Mouse (Mus musculus) gastrocnemius, postnatal 14 days (tissue): Measurements from ENCODE around the gene Dexi. TPM values are rescaled to one million over a fixed set of nuclear protein-coding genes. Genes with fewer than 3 reads are reported as not detected.

Source experiments
- DNase-seq: peaks from one replicate; pipeline ENCODE4 v3.0.0; 2021; ENCODE audit warnings: mixed read lengths
- intact Hi-C: fragments of 180-260 bp; cut with DNase I; formaldehyde crosslinking; loops from one replicate; pipeline ENCODE4 v1.15.1; 2025; ENCODE audit warnings: low total_unique reads
- long read RNA-seq, 2 experiments: library from polyadenylated mRNA; stranded (forward); transcript quantifications; one replicate each; pipeline ENCODE4 v2.0.0; 2021
- total RNA-seq, 2 experiments: library from RNA; stranded (reverse); gene quantifications; 2 replicates each; pipeline ENCODE4 v1.2.3; 2021

Gene Dexi
- total RNA-seq, result 10 to 100 TPM; 25.9 to 26.0 TPM
- long read RNA-seq, experiment 1, transcript Dexi-201 (2 exons, 1,389 nt), result major isoform, 22 of 28 reads
- long read RNA-seq, experiment 1, partial matches to known transcripts, result 0 of 28 reads
- long read RNA-seq, experiment 1, other reads (novel, unspliced or antisense), result 5 of 28 reads
- long read RNA-seq, experiment 2, transcript Dexi-201 (2 exons, 1,389 nt), result major isoform, 40 of 44 reads
- long read RNA-seq, experiment 2, partial matches to known transcripts, result 2 of 44 reads
- long read RNA-seq, experiment 2, other reads (novel, unspliced or antisense), result 1 of 44 reads

DNA sequence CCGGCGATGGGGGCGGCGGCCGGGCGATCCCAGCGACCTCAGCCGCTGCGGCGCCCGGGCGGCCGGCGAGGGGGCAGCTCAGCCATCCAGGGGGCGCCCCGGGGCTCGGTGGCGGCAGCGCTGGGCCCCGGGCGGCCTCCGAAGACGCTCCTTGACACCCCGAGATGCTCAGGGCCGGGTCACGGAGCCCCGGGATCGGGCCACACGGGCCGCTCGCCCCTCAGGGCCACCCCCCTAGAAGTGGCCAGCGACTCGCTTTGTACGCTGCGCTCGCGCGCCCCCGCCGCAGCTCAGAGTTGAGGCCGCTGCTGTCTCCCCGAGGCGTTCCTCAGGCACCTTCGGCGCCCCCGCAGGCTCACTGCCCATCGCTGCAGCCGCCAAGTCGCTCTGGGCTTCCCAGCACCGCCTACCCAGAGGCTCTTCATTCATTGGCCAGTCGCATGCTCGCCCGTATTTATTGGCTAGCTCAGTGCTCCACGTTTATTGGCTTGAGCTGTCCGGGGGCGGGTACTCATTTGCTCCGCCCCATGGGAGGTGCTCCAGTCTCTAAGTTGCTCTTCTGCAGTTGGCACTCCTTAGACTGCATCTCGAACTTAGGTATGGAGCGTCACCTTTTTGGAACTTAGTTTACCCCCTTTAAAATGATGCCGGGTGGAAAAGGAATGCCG, at the start of gene Dexi:
Gene Dexi (minus strand): TSS at position 357 of the 668 bp plus-strand sequence.
- intact Hi-C loops, result no loop called here
- DNase-seq, result peak; percentile 94

DNA sequence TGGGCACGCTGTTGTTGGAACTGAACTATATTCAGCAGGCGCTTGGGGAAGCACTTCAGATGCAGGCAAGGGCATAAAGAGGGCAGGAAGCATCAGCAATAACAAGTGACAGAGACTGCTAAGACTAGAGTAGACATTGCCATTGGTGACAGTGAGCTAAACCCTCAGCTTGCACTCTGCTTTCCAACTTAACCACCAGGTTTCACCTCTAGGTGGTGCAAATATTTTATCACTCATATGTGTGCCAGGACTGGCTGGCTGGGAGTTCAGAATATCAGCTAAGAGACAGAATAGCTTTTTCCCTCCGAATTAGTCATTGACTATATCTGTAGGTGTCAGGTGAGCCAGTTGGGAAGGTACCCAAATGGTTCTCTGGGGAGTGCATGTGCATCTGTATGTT, 43.7 kb upstream of the Dexi start:
- intact Hi-C loops, result no loop called here
- no peak for DNase-seq

DNA sequence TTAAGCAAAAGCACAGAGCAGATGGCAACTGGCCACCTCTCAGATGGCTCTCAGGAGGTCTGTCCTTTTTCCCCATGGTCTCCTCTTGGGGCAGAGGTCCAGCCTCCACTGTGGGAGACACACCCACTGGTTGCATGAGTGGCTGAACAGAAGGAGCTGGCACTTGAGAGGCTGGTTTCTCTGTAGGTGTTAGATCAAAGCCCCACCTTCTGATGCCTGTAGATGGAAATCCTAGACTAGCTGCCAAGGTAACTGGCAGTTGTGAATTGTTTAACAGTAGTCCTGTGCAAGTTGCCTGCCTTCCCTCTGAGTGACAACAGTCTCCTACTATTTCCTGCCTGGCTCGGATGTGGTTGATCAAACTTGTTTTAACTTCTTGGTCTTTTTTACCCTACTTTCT, 42.3 kb upstream of the Dexi start:
- intact Hi-C loops, result no loop called here
- DNase-seq, result no peak

DNA sequence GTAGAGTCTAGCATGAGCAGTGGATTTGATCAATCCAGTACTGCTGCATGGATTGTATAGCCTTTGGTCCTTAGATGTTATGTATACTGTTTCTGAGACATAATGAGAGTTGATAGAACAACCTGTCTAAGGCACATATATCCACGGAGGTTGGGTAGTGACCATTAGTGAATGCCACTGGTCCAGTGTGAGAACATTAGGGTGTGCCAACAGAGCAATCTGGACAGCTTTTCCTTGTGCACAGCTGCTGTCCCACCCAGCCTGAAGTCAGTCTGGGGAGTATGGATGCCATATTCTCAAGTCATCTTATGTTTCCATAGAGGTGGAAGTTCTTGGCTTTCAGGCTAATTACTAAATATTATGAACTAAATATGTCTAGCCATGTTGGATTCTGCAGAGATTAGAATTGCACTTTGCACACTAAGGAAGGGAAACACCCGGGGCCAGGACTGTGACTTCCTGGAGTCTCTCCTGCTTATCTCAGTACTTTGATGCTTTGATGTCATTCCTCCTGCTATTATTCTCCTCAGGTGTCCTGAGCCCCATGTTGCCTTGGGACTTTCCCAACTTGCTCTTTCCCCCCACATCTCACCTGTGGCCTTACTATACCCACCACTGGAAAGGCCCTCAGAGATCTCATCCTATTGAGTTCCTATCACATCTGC, 38.5 kb upstream of the Dexi start:
- DNase-seq, result no peak
- intact Hi-C loops, result no loop called here

DNA sequence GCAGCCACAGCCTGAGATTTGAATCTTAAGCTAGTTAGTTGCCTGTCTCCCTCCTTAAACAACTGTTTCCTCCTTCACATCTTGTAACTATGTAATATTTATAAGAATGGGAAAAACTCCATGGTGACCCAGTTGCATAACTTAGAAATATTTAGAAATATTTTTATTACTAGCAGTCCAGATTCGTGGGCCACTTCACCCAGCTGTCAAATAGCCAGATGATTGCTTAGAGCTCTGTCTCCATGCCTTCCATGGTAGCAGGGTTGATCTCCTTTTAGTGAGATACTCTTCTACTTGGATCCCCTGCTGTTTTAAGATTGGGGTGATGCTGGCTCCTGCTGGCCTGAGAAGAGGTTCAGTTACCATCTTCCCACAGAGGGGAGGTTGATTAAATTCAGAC, 35.5 kb upstream of the Dexi start:
- intact Hi-C loops, result no loop called here
- DNase-seq, result no peak

DNA sequence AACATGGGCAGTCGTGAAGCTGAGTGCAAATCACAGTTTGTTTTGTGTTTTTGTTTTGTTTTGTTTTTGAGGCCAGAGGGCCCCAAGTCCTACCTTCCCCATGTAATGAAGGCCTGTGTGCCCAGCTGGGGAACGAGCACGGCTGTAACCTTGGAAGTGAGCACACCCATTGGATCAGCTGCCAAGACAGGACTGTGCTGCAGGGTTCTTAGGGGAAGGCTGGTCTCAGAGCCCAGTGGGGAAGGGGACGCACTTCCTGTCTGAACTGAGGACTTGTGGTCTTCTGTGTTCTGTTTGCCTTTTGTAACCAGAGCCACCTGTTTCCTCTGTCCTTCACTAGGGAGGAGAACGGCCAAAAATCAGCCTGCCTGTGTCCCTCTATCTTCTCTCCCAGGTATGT, 34.7 kb upstream of the Dexi start:
- no peak for DNase-seq
- intact Hi-C loops, result no loop called here

DNA sequence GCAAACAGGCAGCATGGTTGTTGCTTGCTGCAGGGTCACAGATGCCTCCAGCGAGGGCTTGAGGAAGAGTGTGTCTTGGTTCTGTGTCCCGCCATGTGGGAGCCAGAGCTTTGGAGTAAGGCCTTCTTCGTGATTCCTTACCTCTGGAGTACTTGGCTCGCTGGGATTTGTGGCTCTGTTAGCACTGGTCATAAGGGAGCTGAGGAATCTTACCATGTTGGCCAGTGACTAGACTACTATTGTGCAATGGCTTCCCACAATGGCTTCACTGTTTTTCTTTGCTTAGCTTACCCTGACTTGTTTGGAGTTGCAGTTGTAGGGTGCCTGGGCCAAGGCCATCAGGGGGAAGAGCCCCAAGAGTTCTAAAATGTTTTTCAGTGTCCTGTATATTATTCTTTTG, 33.1 kb upstream of the Dexi start:
- intact Hi-C loops, result no loop called here
- no peak for DNase-seq

DNA sequence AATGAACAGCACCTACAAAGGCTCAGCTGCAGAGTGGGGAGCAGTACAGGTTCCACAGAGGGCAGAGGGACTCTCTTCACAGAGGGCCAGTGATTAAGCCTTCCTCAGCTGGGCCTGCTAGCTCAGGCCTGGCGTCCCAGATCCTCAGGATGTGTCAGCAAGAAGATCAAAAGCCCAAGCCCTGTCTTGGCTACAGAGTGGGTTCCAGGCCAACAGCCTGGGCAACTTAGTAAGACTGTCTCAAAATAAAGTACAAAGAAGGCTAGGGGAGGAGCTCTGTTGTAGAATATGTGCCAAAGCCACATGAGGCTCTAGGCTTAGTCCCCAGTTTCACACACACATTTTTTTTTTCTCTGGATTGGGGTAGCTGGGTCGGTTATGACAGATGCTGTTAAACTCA, 32.1 kb upstream of the Dexi start:
- intact Hi-C loops, result loop anchor here (5.0 kb wide), 1 partner anchor 292 kb away; no protein-coding TSS in a partner anchor
- DNase-seq, result no peak

DNA sequence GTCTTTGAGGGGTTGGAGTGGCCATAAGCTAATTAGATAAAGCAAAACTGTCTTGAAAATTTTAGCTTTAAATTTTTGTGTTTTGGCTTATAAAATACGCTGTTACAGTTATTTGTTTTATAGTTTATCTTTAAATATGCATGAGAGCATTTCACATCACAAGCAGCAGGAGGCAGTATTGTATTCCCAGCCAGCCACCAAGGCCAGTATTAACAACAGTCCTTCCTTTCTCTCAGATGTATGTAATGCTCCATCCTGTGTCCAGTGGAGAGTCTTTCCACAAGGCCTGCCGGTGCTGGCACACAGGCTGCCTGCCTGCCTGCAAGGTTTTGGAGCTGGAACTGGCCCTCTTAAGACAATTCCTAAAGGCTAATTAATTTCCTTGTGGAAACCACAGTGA, 29.0 kb upstream of the Dexi start:
- intact Hi-C loops, result loop anchor here (5.0 kb wide), 1 partner anchor 295 kb away; no protein-coding TSS in a partner anchor
- no peak for DNase-seq

DNA sequence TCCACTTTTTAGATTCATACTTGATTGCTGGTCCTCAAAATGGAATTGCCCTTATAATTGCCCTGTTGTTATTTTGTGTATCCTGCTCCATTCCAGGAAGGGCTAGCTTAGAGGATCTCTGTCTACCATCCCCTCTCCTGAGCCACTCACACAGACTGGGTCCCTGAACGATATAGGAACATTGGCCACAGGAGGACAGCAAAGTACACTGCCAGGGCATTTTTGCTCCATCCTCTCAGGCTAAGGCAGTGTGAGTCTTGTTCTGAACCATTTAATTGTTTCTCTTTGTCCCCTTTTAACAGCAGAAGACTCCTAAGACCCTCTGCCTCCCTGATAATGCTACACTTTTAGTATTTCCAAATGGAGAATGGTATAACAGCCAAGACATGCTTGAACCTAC, 27.9 kb upstream of the Dexi start:
- intact Hi-C loops, result loop anchor here (5.0 kb wide), 1 partner anchor 297 kb away; no protein-coding TSS in a partner anchor
- DNase-seq, result peak; percentile 52

DNA sequence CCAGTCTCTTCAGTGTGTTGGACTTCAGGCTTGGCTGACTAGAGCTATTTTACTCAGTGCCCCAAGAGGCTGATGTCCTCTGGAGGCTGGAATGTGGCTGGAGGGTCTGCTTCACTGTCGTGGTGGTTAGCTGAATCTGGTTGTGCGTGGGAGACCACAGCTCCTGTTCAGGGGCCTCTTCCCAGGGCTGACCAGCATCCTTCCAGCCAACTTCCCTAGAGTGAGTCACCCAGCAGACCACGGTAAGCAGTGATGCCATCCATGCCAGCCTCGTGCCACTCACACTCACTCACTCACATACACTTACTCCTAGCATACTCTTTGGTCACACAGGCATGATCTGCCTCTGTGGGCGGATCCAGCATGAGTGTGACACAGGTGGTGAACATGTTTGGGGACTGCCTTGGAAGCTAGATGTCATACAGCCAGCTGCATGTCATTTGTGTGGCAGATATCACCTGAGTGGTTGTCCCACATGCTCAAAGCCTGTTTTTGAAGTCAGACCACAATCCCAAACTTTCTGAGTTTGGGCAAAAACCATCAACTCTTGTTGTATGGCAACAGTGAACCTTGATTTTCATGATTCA, 27.0 kb upstream of the Dexi start:
- intact Hi-C loops, result loop anchor here (5.0 kb wide), 2 partner anchors 217 to 297 kb away; partner anchors contain the start of genes Socs1 and Tnp2
- DNase-seq, result no peak

DNA sequence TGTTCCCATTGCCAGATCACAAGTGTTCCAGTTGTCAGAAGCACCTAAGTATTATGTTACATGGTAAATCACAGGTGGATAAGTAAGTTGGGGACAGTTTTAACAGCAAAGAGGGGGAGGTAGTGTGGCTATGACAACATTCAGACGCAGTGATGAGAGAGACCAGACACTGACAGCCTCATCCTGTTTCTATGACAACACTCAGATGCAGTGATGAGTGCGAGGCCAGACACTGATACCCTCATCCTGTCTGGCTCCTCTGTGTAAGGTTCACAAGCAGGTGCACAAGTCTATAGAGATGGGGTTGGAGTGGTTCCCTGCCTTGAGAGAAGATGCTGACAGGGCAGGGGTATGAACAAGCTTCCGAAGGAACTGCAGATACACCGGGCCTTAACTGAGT, 24.3 kb upstream of the Dexi start:
- no peak for DNase-seq
- intact Hi-C loops, result loop anchor here (5.0 kb wide), 1 partner anchor 220 kb away; the partner anchor contains the start of genes Socs1 and Tnp2

DNA sequence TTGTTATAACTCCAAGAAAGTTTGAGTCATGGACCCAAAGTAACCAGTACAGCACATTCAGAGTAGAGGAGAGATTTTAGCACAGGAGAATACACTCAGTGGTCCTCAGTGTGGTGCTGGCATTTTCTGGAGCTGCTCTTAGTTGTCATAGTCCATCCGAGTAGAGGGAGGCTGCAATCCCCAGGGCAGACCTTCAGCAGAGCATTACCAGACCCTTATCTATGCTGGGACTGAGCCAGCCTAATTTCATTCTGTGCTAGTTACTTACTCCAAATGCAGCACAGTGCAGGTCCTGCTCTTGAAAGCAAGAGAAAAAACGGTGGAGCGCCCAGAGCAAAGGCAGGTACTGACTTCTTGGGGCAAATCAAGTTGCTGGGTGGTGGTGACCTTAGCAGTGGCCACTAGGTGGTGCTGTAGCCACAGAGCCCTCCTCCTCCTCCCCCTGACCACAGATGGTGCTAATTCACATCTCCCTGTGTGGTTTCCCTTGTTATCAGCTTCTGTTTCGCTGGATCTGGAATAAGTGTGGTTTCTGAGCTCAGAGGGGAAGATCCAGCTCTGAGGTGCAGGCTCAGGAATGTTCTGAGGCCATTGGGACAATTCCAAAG, 22.5 kb upstream of the Dexi start:
- peak; percentile 64 for DNase-seq
- intact Hi-C loops, result loop anchor here (5.0 kb wide), 1 partner anchor 222 kb away; the partner anchor contains the start of genes Socs1 and Tnp2

DNA sequence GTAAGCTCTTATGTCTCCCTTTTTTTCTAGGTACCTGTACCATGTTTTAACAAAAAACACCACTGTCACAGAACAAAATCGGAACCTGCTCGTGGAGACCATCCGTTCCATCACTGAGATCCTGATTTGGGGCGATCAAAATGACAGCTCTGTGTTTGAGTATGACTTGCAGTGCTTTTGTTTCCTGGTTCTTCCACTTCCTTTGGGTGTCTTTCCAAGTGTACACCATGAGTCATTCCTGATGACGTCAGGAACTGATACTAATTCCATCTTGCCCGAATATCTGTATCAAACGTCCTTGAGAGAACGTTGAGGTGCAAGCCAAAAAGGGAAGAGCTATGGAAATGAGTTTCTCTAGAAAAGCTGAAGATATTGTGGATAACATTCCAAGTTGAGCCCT, 17.1 kb upstream of the Dexi start:
- intact Hi-C loops, result no loop called here
- DNase-seq, result no peak

DNA sequence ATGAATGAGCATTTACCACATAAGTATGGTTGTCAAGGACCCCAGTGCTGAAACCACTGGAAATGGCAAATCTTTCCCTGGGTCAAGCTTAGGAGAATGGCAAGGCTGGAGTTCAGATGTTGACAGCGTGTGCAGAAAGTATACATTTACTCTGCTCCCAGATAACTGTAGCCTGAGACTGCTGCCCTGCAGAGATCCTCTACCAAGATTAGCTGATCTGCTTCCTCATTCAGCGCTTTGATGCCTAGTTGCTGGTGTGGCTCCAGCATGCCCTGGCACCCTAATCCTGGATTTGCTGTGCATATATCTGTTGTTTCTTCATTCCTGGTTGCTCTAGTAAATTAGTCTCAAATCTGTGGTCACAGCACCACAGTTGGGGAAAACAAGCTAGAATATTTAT, 11.0 kb upstream of the Dexi start:
- intact Hi-C loops, result no loop called here
- DNase-seq, result no peak

DNA sequence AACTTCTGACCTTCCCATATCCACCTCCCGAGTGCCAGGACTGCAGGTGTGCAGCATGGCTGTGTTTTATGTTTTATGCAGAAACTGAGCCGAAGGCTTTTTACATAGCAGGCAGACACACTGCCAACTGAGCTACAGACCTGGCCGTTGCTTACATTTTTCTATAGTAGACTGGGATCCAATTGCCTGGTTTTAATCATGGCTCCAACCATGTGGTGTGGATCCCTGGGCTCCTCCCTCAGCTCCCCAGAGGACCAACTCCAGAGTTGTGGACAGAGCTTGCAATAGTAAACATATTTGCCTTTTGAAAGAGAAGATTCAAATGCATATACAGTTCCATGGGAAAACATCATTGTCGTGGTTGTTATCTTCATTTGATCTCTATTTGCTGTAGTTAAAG, 8.7 kb upstream of the Dexi start:
- no peak for DNase-seq
- intact Hi-C loops, result no loop called here

DNA sequence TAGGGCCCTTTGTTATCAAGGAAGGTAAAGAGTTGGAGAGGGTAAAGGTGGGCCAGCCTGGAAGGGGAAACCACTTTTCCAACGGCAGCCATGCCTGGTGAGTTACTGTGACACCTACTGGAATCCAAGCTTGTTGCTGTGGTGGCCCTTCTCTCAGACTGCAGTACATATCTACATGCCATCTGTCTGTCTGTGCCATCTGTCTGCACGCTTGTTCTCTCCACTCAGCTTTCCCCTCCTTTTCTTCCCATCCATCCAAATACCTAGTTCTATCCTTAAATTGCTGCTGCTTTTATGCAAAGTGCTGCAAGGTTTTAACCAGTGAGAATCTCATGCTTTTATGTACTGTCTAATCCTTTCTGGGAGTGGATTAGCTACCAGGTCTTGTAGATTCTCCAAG, 6.7 kb upstream of the Dexi start:
- no peak for DNase-seq
- intact Hi-C loops, result no loop called here

DNA sequence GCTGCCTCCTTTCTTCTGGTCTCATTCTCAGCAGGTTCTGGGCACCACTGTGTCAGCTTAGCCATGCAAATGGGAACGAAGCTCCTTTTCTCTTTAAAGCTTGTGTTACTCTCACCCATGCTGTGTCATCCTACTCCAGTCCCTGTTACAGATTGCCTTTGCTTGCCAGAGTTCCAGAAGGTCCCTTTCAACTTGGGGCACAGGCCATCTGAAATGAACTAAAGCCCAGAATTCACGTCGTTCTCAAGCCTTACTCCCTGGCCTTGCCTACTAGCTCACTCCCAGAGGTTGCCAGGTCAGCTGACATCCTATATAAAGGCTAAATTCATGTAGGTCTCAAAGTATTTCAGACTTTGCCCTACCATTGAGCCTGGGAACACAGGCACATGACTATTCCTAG, 6.1 kb upstream of the Dexi start:
- DNase-seq, result no peak
- intact Hi-C loops, result no loop called here

DNA sequence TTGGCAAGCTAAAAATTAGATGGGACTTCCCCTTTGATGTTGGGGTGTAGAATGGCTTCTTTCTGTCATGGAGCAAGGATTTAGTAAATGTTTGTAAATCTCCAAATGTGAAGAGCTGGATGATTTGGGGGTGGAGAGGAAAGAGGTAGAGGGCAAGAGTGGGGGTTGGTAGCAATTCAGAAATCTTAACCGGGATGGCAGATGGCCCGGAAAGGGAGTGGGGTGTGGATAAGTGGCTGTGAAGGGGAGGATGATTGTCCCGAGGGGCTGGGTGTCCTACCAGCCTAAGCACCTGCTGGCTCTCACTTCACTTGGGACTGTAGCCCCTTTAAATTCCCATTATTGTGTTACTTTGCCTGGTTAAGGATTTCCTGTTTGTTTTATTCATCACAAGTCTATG, 4.0 kb upstream of the Dexi start:
- intact Hi-C loops, result no loop called here
- DNase-seq, result no peak
